Mouse (Mus musculus) cerebellum, adult 2 months (tissue): ENCODE results near the gene Crabp2.

ENCODE experiments used
- CTCF ChIP-seq: fragments of 200-500 bp; IDR thresholded peaks from 2 replicates; pipeline ENCODE4 v1.5.1; 2011; ENCODE audit warnings: low read depth, mild to moderate bottlenecking, control low read depth, low read length, moderate library complexity, borderline replicate concordance; ENCODE audit not compliant: insufficient read depth
- POLR2A ChIP-seq: fragments of 200-500 bp; IDR thresholded peaks from 2 replicates; pipeline ENCODE4 v1.6.1; 2011; ENCODE audit warnings: low read length, control low read depth, borderline replicate concordance; ENCODE audit not compliant: insufficient read depth

GRCm38 (mm10) chr3:87935776-87936175 lies 12.7 kb upstream of the Crabp2 start:
- TF ChIP-seq POLR2A (no peak), CTCF (peak; percentile 94)
